Mouse (Mus musculus): ENCODE results near the gene Tmem222. TPM values are rescaled to one million over a fixed set of nuclear protein-coding genes. Genes with fewer than 3 reads are reported as not detected.

Gene Tmem222
- polyA plus RNA-seq, 1 experiment from 2014 or later: 68.7 TPM

GRCm38 (mm10) chr4:133226073-133226472 is 51.5 kb downstream of the Tmem222 start:
- Histone ChIP-seq H3K9me3 (no peaks in the 10 kb centered on the region), H3K4me1 (replicated peaks) (peaks cover 2% of the 10 kb centered on the region; the same call in 1 of the 2 replicates), H3K4me2 (replicated peaks) (no peak overlapping the region), H3K9ac (no peak overlapping the region), H3K27ac (no peak overlapping the region), H3K27me3 (replicated peaks) (peaks cover 7% of the 10 kb centered on the region; the same call in 1 of the 2 replicates), H3K36me3 (no peaks in the 10 kb centered on the region), H3K4me3 (replicated peaks) (no peak overlapping the region)
- WGBS: 72% methylated on average over 10 of the region's 10 CpGs
- ATAC-seq: no peak

DNA sequence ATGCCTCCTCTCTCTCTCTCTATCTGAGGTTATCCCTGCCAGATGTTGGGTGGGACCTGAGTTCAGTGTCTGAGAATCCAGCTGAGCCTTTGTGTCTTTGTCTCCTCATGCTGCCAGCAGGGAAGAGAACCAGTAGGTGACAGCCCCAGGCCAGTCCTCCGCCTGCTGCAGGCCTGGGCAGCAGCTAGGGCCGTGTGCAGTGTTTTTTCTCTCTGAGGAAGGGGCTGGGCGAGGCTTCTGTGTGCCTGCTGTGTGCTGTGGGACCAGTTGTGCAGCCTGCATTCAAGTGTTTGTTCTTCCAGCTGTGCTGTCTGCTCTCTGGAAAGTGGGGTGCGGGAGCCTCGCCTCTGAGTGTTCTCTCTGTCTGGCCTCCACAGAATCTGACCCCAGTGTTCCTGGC is 53.7 kb downstream of the Tmem222 start:
- 55% methylated on average over 5 of the region's 5 CpGs for WGBS
- H3K27ac ChIP-seq: no peak overlapping the region
- no peak for ATAC-seq
- no peak overlapping the region for H3K4me2 ChIP-seq (replicated peaks)
- H3K9me3 ChIP-seq: no peaks in the 10 kb centered on the region
- no peak overlapping the region; the same call in 1 of the 2 replicates for H3K9ac ChIP-seq
- H3K4me1 ChIP-seq (replicated peaks): peaks cover 8% of the 10 kb centered on the region
- H3K36me3 ChIP-seq: no peaks in the 10 kb centered on the region
- H3K4me3 ChIP-seq (replicated peaks): no peak overlapping the region
- H3K27me3 ChIP-seq (replicated peaks): peaks cover 8% of the 10 kb centered on the region; the same call in 1 of the 2 replicates

- no peak overlapping the region for H3K4me2 ChIP-seq (replicated peaks)
- no peak overlapping the region for H3K27ac ChIP-seq
- H3K27me3 ChIP-seq (replicated peaks): peaks cover 8% of the 10 kb centered on the region; the same call in 1 of the 2 replicates
- H3K9ac ChIP-seq: no peak overlapping the region
- no peaks in the 10 kb centered on the region for H3K9me3 ChIP-seq
- 86% methylated on average over 8 of the region's 8 CpGs for WGBS
- H3K4me1 ChIP-seq (replicated peaks): peaks cover 8% of the 10 kb centered on the region
- no peak for ATAC-seq
- H3K4me3 ChIP-seq (replicated peaks): no peak overlapping the region
- no peaks in the 10 kb centered on the region for H3K36me3 ChIP-seq
These were observed 55.9 kb downstream of the Tmem222 start for GRCm38 (mm10) chr4:133221701-133222100.

DNA sequence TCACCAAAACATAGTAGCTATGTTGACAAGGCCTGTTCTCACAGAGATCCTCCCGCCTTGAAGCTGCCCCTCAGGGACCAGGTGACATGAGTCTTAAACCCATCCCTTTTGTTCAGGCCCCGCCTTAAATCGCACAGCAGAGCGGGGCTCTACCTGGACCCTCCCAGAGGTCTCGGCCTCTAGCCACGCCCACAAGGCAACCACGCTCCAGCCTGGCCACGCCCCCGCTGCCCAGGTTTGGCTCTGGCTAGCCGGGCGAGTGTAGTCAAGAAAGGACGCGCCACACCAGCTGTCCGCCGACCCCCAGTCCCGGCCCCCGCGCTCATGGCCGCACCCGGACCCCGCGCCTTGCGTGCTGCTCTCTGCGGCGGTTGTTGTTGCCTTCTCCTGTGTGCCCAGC is 56.9 kb downstream of the Tmem222 start:
- H3K4me2 ChIP-seq (replicated peaks): peak overlapping the region; percentile 85
- 2% methylated on average over 25 of the region's 25 CpGs for WGBS
- H3K27ac ChIP-seq: no peak overlapping the region
- H3K27me3 ChIP-seq (replicated peaks): peaks cover 8% of the 10 kb centered on the region; the same call in 1 of the 2 replicates
- peak overlapping the region; percentile 36 for H3K4me3 ChIP-seq (replicated peaks)
- H3K36me3 ChIP-seq: no peaks in the 10 kb centered on the region
- peak; percentile 62 for ATAC-seq
- H3K9ac ChIP-seq: peak overlapping the region; percentile 50
- H3K9me3 ChIP-seq: no peaks in the 10 kb centered on the region
- peaks cover 8% of the 10 kb centered on the region for H3K4me1 ChIP-seq (replicated peaks)

DNA sequence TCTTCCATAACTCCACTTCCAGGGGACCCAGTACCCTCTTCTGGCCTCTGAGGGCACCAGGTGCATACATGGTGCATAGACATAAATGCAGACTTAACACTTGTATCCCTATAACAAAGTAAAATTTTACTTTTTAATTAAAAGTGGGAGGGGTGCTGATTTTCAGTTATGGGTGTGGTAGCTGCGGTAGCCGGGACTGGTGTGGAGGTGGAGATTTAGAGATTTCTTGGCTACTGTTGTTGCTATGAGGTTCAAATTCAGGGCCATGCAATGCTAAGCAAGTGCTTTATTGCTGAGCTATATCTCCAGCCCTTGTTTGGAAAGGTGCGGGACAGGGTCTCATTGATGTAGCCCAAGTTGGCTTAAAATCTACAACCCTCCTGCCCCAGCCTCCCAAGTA is 58.8 kb downstream of the Tmem222 start:
- no peak for ATAC-seq
- no peaks in the 10 kb centered on the region for H3K36me3 ChIP-seq
- 85% methylated on average over 3 of the region's 3 CpGs for WGBS
- no peak overlapping the region for H3K27ac ChIP-seq
- H3K4me3 ChIP-seq (replicated peaks): no peak overlapping the region
- no peak overlapping the region for H3K4me2 ChIP-seq (replicated peaks)
- peaks cover 8% of the 10 kb centered on the region; the same call in 1 of the 2 replicates for H3K27me3 ChIP-seq (replicated peaks)
- H3K9me3 ChIP-seq: no peaks in the 10 kb centered on the region
- peaks cover 8% of the 10 kb centered on the region for H3K4me1 ChIP-seq (replicated peaks)
- H3K9ac ChIP-seq: no peak overlapping the region

DNA sequence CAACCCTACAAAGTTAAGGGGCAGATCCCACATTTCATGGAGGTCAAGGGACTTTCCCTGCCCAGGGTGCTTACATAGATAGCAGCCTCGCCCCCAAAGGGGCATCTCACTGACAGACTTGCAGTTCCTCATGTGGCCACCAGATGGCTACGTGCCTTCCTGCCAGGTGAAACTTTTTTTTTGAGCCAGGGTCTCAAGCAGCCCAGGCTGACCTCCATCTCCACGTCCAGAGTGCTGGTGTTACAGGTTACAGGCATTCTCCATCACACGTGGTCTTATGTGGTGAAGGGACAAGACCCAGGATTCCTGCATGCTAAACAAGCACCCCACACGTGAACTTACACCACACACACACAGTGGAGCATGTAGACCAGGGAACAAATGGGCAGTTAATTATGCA is 60.0 kb downstream of the Tmem222 start:
- H3K27ac ChIP-seq: no peak overlapping the region
- H3K4me2 ChIP-seq (replicated peaks): no peak overlapping the region
- H3K9me3 ChIP-seq: no peaks in the 10 kb centered on the region
- no peak overlapping the region for H3K9ac ChIP-seq
- H3K4me3 ChIP-seq (replicated peaks): no peak overlapping the region
- 5% methylated on average over 5 of the region's 5 CpGs for WGBS
- peaks cover 19% of the 10 kb centered on the region for H3K4me1 ChIP-seq (replicated peaks)
- no peak for ATAC-seq
- H3K27me3 ChIP-seq (replicated peaks): peaks cover 8% of the 10 kb centered on the region; the same call in 1 of the 2 replicates
- no peaks in the 10 kb centered on the region for H3K36me3 ChIP-seq

Other genes starting within 250 kb of the Tmem222 start
- gene Wasf2, start 147.3 kb downstream of the Tmem222 start, polyA plus RNA-seq (2015; fragmentation: Nextera tagmentation; extraction: Ambion mirVana): 92.5 and 115 TPM in 2 replicates
- 2.7 and 2.8 TPM in 2 replicates for gene Cd164l2, start 65.7 kb downstream of the Tmem222 start, polyA plus RNA-seq (2015; fragmentation: Nextera tagmentation; extraction: Ambion mirVana)
- gene Gpr3, start 65.3 kb downstream of the Tmem222 start, polyA plus RNA-seq (2015; fragmentation: Nextera tagmentation; extraction: Ambion mirVana): 0.06 and 0.14 TPM in 2 replicates
- gene Map3k6, start 37.0 kb downstream of the Tmem222 start, polyA plus RNA-seq (2015; fragmentation: Nextera tagmentation; extraction: Ambion mirVana): 3.0 and 3.2 TPM in 2 replicates
- 2.7 and 3.0 TPM in 2 replicates for gene Sytl1, start 14.7 kb downstream of the Tmem222 start, polyA plus RNA-seq (2015; fragmentation: Nextera tagmentation; extraction: Ambion mirVana)
- gene Wdtc1, start 75.7 kb upstream of the Tmem222 start, polyA plus RNA-seq (2015; fragmentation: Nextera tagmentation; extraction: Ambion mirVana): 13.9 and 17.0 TPM in 2 replicates
- gene Slc9a1, start 91.9 kb upstream of the Tmem222 start, polyA plus RNA-seq (2015; fragmentation: Nextera tagmentation; extraction: Ambion mirVana): 8.5 and 9.3 TPM in 2 replicates
- gene Tent5b, start 202.3 kb upstream of the Tmem222 start, polyA plus RNA-seq (2015; fragmentation: Nextera tagmentation; extraction: Ambion mirVana): 0.82 and 0.94 TPM in 2 replicates
- gene Trnp1, start 220.8 kb upstream of the Tmem222 start, polyA plus RNA-seq (2015; fragmentation: Nextera tagmentation; extraction: Ambion mirVana): 1.6 and 1.7 TPM in 2 replicates
- 40.5 and 45.1 TPM in 2 replicates for gene Kdf1, start 241.2 kb upstream of the Tmem222 start, polyA plus RNA-seq (2015; fragmentation: Nextera tagmentation; extraction: Ambion mirVana)

All from intestine, embryonic 15.5 days (tissue).